Mouse (Mus musculus) urinary bladder, postnatal 25 days (tissue): ENCODE data around the gene Gchfr.

Source experiments
- DNase-seq: peaks from one replicate; pipeline ENCODE4 v3.0.0; 2022; ENCODE audit warnings: low spot score

The Gchfr gene

GRCm38 (mm10) chr2:119166901-119167865 lies at the start of gene Gchfr:
Gene Gchfr, plus strand, starts transcription at chr2:119167773.
- peak; percentile 49 for DNase-seq

GRCm38 (mm10) chr2:119136346-119136898 lies 31.2 kb upstream of the Gchfr start:
- no peak for DNase-seq

GRCm38 (mm10) chr2:119145199-119145598 lies 22.4 kb upstream of the Gchfr start:
- DNase-seq, result no peak

GRCm38 (mm10) chr2:119146435-119146834 lies 21.1 kb upstream of the Gchfr start:
- DNase-seq, result no peak

GRCm38 (mm10) chr2:119147160-119147678 lies 20.4 kb upstream of the Gchfr start:
- DNase-seq, result no peak

GRCm38 (mm10) chr2:119147775-119148174 lies 19.8 kb upstream of the Gchfr start:
- no peak for DNase-seq

- no peak for DNase-seq
Observed at GRCm38 (mm10) chr2:119152255-119152654, 15.3 kb upstream of the Gchfr start.

- no peak for DNase-seq
Observed at GRCm38 (mm10) chr2:119154683-119155082, 12.9 kb upstream of the Gchfr start.

- no peak for DNase-seq
Observed at GRCm38 (mm10) chr2:119155388-119155787, 12.2 kb upstream of the Gchfr start.

GRCm38 (mm10) chr2:119156081-119156680 lies 11.4 kb upstream of the Gchfr start:
- peak; percentile 18 for DNase-seq

- DNase-seq, result peak; percentile 93
Observed at GRCm38 (mm10) chr2:119156681-119157572, 10.6 kb upstream of the Gchfr start, which contains the start of gene Rmdn3. Gene Rmdn3, minus strand, starts transcription at chr2:119157034.

- no peak for DNase-seq
Observed at GRCm38 (mm10) chr2:119157836-119158235, 9.7 kb upstream of the Gchfr start.

- DNase-seq, result no peak
Observed at GRCm38 (mm10) chr2:119161247-119161646, 6.3 kb upstream of the Gchfr start.

GRCm38 (mm10) chr2:119163135-119163534 lies 4.4 kb upstream of the Gchfr start:
- DNase-seq, result no peak

GRCm38 (mm10) chr2:119163999-119164398 lies 3.6 kb upstream of the Gchfr start:
- DNase-seq, result no peak

- DNase-seq, result no peak
Observed at GRCm38 (mm10) chr2:119165401-119165800, 2.2 kb upstream of the Gchfr start.

GRCm38 (mm10) chr2:119167866-119168256 lies 288 bp downstream of the Gchfr start:
- DNase-seq, result no peak

- no peak for DNase-seq
Observed at GRCm38 (mm10) chr2:119170282-119170681, 2.7 kb downstream of the Gchfr start.

- no peak for DNase-seq
Observed at GRCm38 (mm10) chr2:119171574-119171973, 4.0 kb downstream of the Gchfr start.

GRCm38 (mm10) chr2:119172446-119172845 lies 4.9 kb downstream of the Gchfr start:
- DNase-seq, result no peak

GRCm38 (mm10) chr2:119172862-119173576 lies 5.4 kb downstream of the Gchfr start:
- DNase-seq, result no peak
